Mouse (Mus musculus): ENCODE data around the gene Ttll10.

- TF ChIP-seq CTCF (IDR thresholded peaks at IDR 0.05; ENCODE audit: extremely low read depth, insufficient read length, insufficient replicate concordance, low read depth, low read length) (no peak), POLR2A (IDR thresholded peaks at IDR 0.05; ENCODE audit: low read depth, low read length) (no peak)
These were observed 24.9 kb downstream of the Ttll10 start for GRCm38 (mm10) chr4:156034301-156034700.

Measured in small intestine, adult 2 months (tissue).